Comparison of ENCODE assay signal across 9 mouse cellular contexts in genomic region chr5:112270764-112271541, GRCm38 (mm10). TPM values are rescaled to one million over a fixed set of nuclear protein-coding genes. Genes with fewer than 3 reads are reported as not detected.
DNase-seq lines count a peak whose midpoint lies in the region; ATAC-seq and TF ChIP-seq lines count a peak whose summit lies in the region.
"Had no signal": no experiment of that assay in that cellular context is flagged by ENCODE, and none has a peak within 500 bp of the region (broad histone marks: within the 10 kb centered on the region; RNA-seq: fewer than 3 reads in every experiment).

No protein-coding gene starts in this region.

- DNase-seq in kidney, adult 18-20 months, result no peak
- DNase-seq in brain, adult 2 months (ENCODE audit: low read depth, low spot score), result peak; percentile 68
- DNase-seq in left cerebral cortex, adult 2 months (ENCODE audit: extremely low spot score in 1 of 2, low spot score in 2 of 2), result peak; percentile 50 to 52
- no peak for DNase-seq in gastrocnemius, postnatal 14 days
- no peak for DNase-seq in adrenal gland, postnatal 14 days

- whole genome bisulfite sequencing in kidney, embryonic 14.5 days, result 40% methylated on average over 24 of the region's 24 CpGs
- WGBS in neural tube, embryonic 15.5 days, result 18% methylated on average over 24 of the region's 24 CpGs

- no peak overlapping the region for H3K9ac ChIP-seq in kidney, embryonic 14.5 days (ENCODE audit: low read depth, low read length)
- H3K9ac ChIP-seq in neural tube, embryonic 15.5 days (replicated peaks), result peak overlapping the region; percentile 18; the same call in 1 of the 2 replicates
- H3K9ac ChIP-seq: lung, embryonic 15.5 days had no signal

- TF ChIP-seq CTCF in left cerebral cortex, adult 2 months (IDR thresholded peaks at IDR 0.05), result no peak

- H3K27me3 ChIP-seq in kidney, embryonic 14.5 days (ENCODE audit: control insufficient read depth, insufficient read depth, low read length), result no peaks in the 10 kb centered on the region; the same call in none of the 2 replicates
- H3K27me3 ChIP-seq in neural tube, embryonic 15.5 days (replicated peaks), result 0 out of 2 replicates have a peak, but pooled peaks cover 10% of the 10 kb centered on the region

- no peak overlapping the region for H3K4me3 ChIP-seq in kidney, embryonic 14.5 days (ENCODE audit: low read length)
- H3K4me3 ChIP-seq in left cerebral cortex, adult 2 months, result 0 out of 2 replicates have a peak overlapping the region, but pooled peaks have one; percentile 9
- H3K4me3 ChIP-seq in neural tube, embryonic 15.5 days (replicated peaks), result no peak overlapping the region; the same call in 1 of the 2 replicates
- H3K4me3 ChIP-seq: lung, embryonic 15.5 days had no signal

- H3K4me1 ChIP-seq in kidney, embryonic 14.5 days (ENCODE audit: control insufficient read depth, insufficient read depth, low read length), result peaks cover 27% of the 10 kb centered on the region; the same call in 1 of the 2 replicates
- peaks cover 23% of the 10 kb centered on the region for H3K4me1 ChIP-seq in neural tube, embryonic 15.5 days
- H3K4me1 ChIP-seq: lung, embryonic 15.5 days had no signal

- intact Hi-C loops in left cerebral cortex, adult 2 months (cut with DNase I), result no loop called here
- intact Hi-C loops in gastrocnemius, postnatal 14 days (cut with DNase I; ENCODE audit: low total_unique reads), result no loop called here

- ATAC-seq in kidney, embryonic 14.5 days (ENCODE audit: low FRiP score, low TSS enrichment), result 0 out of 2 replicates have a peak, but pooled peaks have one; percentile 32
- ATAC-seq in neural tube, embryonic 15.5 days (ENCODE audit: low FRiP score), result peak; percentile 51; the same call in 1 of the 2 replicates
- ATAC-seq in cerebellum, adult (ENCODE audit: insufficient number of reproducible peaks, low FRiP score, low TSS enrichment), result no peak

- no peak overlapping the region for H3K4me2 ChIP-seq in kidney, embryonic 14.5 days (replicated peaks; ENCODE audit: low read depth, low read length)
- H3K4me2 ChIP-seq in neural tube, embryonic 15.5 days, result peak overlapping the region; percentile 39
- H3K4me2 ChIP-seq: lung, embryonic 15.5 days had no signal

- H3K9me3 ChIP-seq in kidney, embryonic 14.5 days (ENCODE audit: control insufficient read depth, low read length), result no peaks in the 10 kb centered on the region
- H3K9me3 ChIP-seq in neural tube, embryonic 15.5 days (replicated peaks), result no peaks in the 10 kb centered on the region
- H3K9me3 ChIP-seq: lung, embryonic 15.5 days had no signal

- no peak overlapping the region for H3K27ac ChIP-seq in kidney, embryonic 14.5 days (ENCODE audit: low read depth, low read length)
- peak overlapping the region; percentile 11 for H3K27ac ChIP-seq in left cerebral cortex, adult 2 months
- peak overlapping the region; percentile 45 for H3K27ac ChIP-seq in neural tube, embryonic 15.5 days (replicated peaks)
- H3K27ac ChIP-seq: lung, embryonic 15.5 days had no signal

- H3K36me3 ChIP-seq in kidney, embryonic 14.5 days (ENCODE audit: control insufficient read depth, insufficient read depth, low read length), result no peaks in the 10 kb centered on the region
- H3K36me3 ChIP-seq in neural tube, embryonic 15.5 days, result no peaks in the 10 kb centered on the region
- H3K36me3 ChIP-seq: lung, embryonic 15.5 days had no signal

RNA-seq across cellular contexts. Expression of gene Tpst2, which starts 5.5 kb away (rescaled TPM):
- polyA plus RNA-seq in kidney, embryonic 14.5 days (2014; fragmentation: Nextera tagmentation; extraction: Ambion mirVana), result 39.9 and 50.3 TPM in 2 replicates
- total RNA-seq in left cerebral cortex, adult 2 months (2021), result 10 to 100 TPM; 37.5 to 41.9 TPM
- polyA plus RNA-seq in neural tube, embryonic 15.5 days (2015; fragmentation: Nextera tagmentation; extraction: Ambion mirVana), result 31.4 and 40.2 TPM in 2 replicates
- total RNA-seq in gastrocnemius, postnatal 14 days (2021), result 10 to 100 TPM; 17.4 to 23.4 TPM
- 161 and 186 TPM in 2 replicates for total RNA-seq in adrenal gland, postnatal 14 days (2021)

RNA-seq across cellular contexts. Expression of gene Crybb1, which starts 15.3 kb away (rescaled TPM):
- polyA plus RNA-seq in kidney, embryonic 14.5 days (2014; fragmentation: Nextera tagmentation; extraction: Ambion mirVana), result 0.83 and 1.0 TPM in 2 replicates
- total RNA-seq in left cerebral cortex, adult 2 months (2021), result 1 to 10 TPM; 6.9 to 7.4 TPM
- 5.8 and 6.2 TPM in 2 replicates for polyA plus RNA-seq in neural tube, embryonic 15.5 days (2015; fragmentation: Nextera tagmentation; extraction: Ambion mirVana)
- 1 to 10 TPM; 1.9 to 2.0 TPM for total RNA-seq in gastrocnemius, postnatal 14 days (2021)
- total RNA-seq in adrenal gland, postnatal 14 days (2021), result 1.8 and 1.9 TPM in 2 replicates

RNA-seq across cellular contexts. Expression of gene Cryba4, which starts 18.6 kb away (rescaled TPM):
- polyA plus RNA-seq in kidney, embryonic 14.5 days (2014; fragmentation: Nextera tagmentation; extraction: Ambion mirVana), result 0.83 and 1.4 TPM in 2 replicates
- under 1 TPM in 1 of 2 experiments, not detected in 1; 0.49 TPM for total RNA-seq in left cerebral cortex, adult 2 months (2021)
- 1.7 and 2.5 TPM in 2 replicates for polyA plus RNA-seq in neural tube, embryonic 15.5 days (2015; fragmentation: Nextera tagmentation; extraction: Ambion mirVana)
- under 1 TPM; 0.42 to 0.68 TPM for total RNA-seq in gastrocnemius, postnatal 14 days (2021)
- total RNA-seq in adrenal gland, postnatal 14 days (2021), result 16.2 and 28.2 TPM in 2 replicates

RNA-seq across cellular contexts. Expression of gene Tfip11, which starts 55.2 kb away (rescaled TPM):
- polyA plus RNA-seq in kidney, embryonic 14.5 days (2014; fragmentation: Nextera tagmentation; extraction: Ambion mirVana), result 15.7 and 22.3 TPM in 2 replicates
- 10 to 100 TPM; 43.0 to 45.0 TPM for total RNA-seq in left cerebral cortex, adult 2 months (2021)
- 29.7 and 31.0 TPM in 2 replicates for polyA plus RNA-seq in neural tube, embryonic 15.5 days (2015; fragmentation: Nextera tagmentation; extraction: Ambion mirVana)
- total RNA-seq in gastrocnemius, postnatal 14 days (2021), result 10 to 100 TPM; 12.0 to 13.2 TPM
- 33.0 and 35.2 TPM in 2 replicates for total RNA-seq in adrenal gland, postnatal 14 days (2021)

Comparison
In these comparisons a context has a peak if more than half of its experiments do, and no peak if none do; other contexts are left out.
1. DNase-seq: peak in brain, adult 2 months (single experiment) and left cerebral cortex, adult 2 months (2 of 2); none in kidney, adult 18-20 months (single experiment), gastrocnemius, postnatal 14 days (single experiment) and adrenal gland, postnatal 14 days (single experiment).
2. RNA of gene Cryba4, which starts 18.6 kb away (total RNA-seq): 16.2 to 28.2 TPM in adrenal gland, postnatal 14 days; 0.42 to 0.68 TPM in gastrocnemius, postnatal 14 days and 0.49 TPM in left cerebral cortex, adult 2 months; every median in the first group is over 10 times any median in the second.